ENCODE assay signal across 22 mouse cellular contexts in genomic region chr13:95653696-95654095, GRCm38 (mm10).
"Had no signal": no experiment of that assay in that cellular context is flagged by ENCODE, and none has a peak within 500 bp of the region (broad histone marks: within the 10 kb centered on the region; RNA-seq: fewer than 3 reads in every experiment).

No protein-coding gene starts in this region.

- H3K9ac ChIP-seq: kidney, embryonic 15.5 days; limb, embryonic 12.5 days; limb, embryonic 15.5 days; liver, embryonic 14.5 days; lung, embryonic 15.5 days; midbrain, embryonic 13.5 days; neural tube, embryonic 13.5 days had no signal

- H3K9me3 ChIP-seq: kidney, embryonic 15.5 days; limb, embryonic 12.5 days; limb, embryonic 15.5 days; lung, embryonic 15.5 days; midbrain, embryonic 10.5 days; midbrain, embryonic 13.5 days; neural tube, embryonic 13.5 days had no signal

- DNase-seq: kidney, adult 8-10 months; kidney, postnatal 10 days; kidney, postnatal 36 days; layer of hippocampus, postnatal 36 days; left cerebral cortex, postnatal 4 days; lung, adult 18-20 months; lung, postnatal 14 days; lung, postnatal 4 days; thymus, adult 18-20 months; thymus, postnatal 14 days; thymus, postnatal 4 days had no signal

- H3K27me3 ChIP-seq: kidney, embryonic 15.5 days; limb, embryonic 12.5 days; limb, embryonic 15.5 days; lung, embryonic 15.5 days; midbrain, embryonic 13.5 days; neural tube, embryonic 13.5 days had no signal

- H3K4me2 ChIP-seq: kidney, embryonic 15.5 days; limb, embryonic 12.5 days; limb, embryonic 15.5 days; lung, embryonic 15.5 days; midbrain, embryonic 13.5 days; neural tube, embryonic 13.5 days had no signal

- H3K4me3 ChIP-seq: kidney, embryonic 15.5 days; limb, embryonic 12.5 days; limb, embryonic 15.5 days; lung, embryonic 15.5 days; midbrain, embryonic 10.5 days; midbrain, embryonic 13.5 days; myocyte; neural tube, embryonic 13.5 days had no signal

- ATAC-seq: intestine, postnatal 0 days; midbrain, embryonic 13.5 days; midbrain, embryonic 16.5 days had no signal

- H3K36me3 ChIP-seq: kidney, embryonic 15.5 days; limb, embryonic 15.5 days; lung, embryonic 15.5 days; neural tube, embryonic 13.5 days had no signal

- H3K27ac ChIP-seq: kidney, embryonic 15.5 days; limb, embryonic 12.5 days; limb, embryonic 15.5 days; liver, embryonic 14.5 days; lung, embryonic 15.5 days; midbrain, embryonic 10.5 days; midbrain, embryonic 13.5 days had no signal
